Mouse (Mus musculus) thymus, postnatal 25 days (tissue): ENCODE results near the gene Fam129c.

ENCODE experiments used
- DNase-seq: peaks from one replicate; pipeline ENCODE4 v3.0.0; 2022

The Fam129c gene

GRCm38 (mm10) chr8:71575020-71575419, 22.4 kb upstream of the Fam129c start:
- no peak for DNase-seq

GRCm38 (mm10) chr8:71577856-71578387, 19.5 kb upstream of the Fam129c start:
- DNase-seq: no peak

DNA sequence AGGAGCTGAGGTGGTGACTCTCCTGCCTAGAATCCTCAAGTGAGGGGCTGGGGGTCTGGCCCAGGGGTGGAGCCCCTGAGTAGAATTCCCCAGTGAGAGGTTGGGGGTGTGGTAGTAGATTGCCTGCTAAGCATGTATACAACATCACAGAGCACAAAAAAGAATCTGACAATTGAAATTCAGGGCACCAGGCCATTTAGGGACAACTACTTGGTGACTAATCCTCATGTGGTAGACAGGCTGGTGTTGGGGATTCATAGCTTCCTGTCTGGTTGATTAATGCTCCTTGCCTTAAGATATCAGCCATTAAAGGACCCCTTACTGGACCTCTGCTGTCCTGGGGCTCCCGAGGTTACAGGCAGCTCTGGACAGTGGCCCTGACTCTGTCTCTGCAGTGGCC, 18.4 kb upstream of the Fam129c start:
- no peak for DNase-seq

GRCm38 (mm10) chr8:71579476-71579875, 18.0 kb upstream of the Fam129c start:
- DNase-seq: no peak

DNA sequence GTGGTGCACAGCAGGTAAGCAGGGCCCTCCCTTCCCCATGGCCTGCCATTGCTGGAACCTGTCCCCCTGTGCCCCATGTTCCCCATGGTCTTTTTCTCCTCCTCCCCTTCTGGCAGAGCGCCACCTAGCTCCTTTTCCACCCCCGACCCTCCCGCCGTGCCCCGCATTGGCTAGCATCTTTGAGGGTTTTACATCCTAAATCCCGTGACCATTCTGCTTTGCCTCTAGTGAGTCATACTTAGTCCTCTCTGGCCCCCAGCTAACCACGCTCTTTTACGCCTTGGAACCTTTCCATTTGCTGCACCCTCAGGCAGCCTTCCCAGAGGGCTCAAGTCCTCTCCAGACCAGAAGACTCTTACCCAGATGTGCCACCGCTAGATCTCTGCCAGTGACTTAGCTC, 17.2 kb upstream of the Fam129c start:
- DNase-seq: no peak

DNA sequence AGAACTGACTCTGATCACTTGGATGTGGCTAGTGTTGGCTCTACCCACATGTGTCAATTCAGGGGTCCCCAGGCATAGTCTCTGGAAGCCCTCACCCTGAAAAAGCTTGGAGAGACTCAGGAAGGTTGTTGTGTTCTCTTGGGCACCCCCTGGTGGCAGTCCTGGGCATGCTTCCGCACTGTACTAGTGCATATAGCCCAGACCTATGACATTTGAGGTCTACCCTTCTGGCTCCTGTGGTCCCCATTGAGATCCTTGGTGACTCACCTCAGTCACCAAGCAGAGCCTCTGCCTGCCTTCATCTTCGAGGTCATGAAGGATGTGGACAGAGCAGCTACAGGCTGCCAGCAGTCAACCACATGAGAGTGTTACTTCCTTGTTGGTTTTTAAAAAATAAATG, 10.6 kb upstream of the Fam129c start:
- peak; percentile 59 for DNase-seq

- no peak for DNase-seq
Observed at GRCm38 (mm10) chr8:71588762-71589161, 8.7 kb upstream of the Fam129c start.

DNA sequence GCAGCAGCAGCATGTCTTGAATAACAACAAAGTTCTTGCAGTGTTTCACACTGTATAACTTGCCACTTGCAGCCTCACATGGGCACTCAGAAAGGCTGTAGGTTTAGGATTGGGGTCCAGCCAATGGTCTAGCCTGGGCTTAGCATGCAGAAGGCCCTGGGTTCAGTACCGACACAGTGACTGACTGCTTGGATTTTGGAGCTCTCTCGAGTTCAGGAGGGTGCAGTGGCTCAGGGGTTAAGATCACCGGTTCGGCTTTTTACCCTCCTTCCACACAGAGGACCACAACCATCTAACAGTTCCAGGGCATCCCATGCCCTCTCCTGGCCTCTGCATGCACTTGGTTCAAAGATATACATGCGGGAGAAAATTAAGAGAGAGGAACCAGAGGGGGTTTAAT, 6.4 kb upstream of the Fam129c start:
- no peak for DNase-seq

DNA sequence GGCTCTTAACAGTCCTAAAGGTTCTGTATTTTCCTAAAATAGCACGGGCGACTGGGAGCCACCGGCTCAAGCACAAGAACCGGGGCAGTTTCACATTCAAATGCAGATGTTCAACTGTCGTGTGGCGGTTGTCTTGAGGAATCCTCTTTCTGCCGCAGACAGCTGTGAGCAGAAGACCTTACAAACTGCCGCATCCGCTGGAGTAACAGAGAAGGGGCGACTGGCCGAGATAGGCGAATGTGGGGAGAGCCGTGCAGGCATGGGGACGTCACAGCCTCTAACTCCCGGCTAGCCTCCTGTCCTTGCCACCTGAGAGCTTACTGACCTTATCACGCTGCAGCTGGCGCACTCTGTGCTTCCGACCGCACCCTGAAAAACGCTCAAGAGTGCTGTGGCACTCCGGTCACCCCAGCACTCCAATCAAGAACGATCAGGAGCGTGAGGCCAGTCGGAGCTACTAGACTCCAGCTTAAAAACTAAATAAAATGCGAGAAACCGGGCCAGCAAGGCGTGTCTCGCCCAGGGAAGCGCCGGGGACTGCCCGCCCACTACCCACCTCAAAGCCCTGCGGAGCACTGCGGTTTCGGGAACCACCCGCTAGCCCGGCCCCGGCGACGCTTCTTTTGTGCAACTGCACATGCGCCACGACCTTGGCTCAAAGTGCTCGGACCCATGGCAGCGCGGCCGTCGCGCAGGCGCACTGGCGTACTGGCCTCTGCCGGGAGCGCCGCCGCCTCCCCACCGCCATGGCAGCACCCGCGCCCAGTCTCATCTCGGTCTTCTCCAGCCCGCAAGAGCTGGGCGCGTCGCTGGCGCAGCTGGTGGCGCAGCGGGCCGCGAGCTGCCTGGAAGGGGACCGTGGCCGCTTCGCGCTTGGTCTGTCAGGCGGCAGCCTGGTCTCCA, 5.7 kb upstream of the Fam129c start, which contains the start of gene Pgls:
Gene Pgls (plus strand): TSS at position 706 of the 903 bp plus-strand sequence.
- DNase-seq: peak; percentile 96

GRCm38 (mm10) chr8:71592374-71593170, 4.9 kb upstream of the Fam129c start:
- peak; percentile 82 for DNase-seq

GRCm38 (mm10) chr8:71593556-71594323, 3.7 kb upstream of the Fam129c start:
- no peak for DNase-seq

- DNase-seq: no peak
Observed at GRCm38 (mm10) chr8:71594324-71594722, 3.1 kb upstream of the Fam129c start.

GRCm38 (mm10) chr8:71595862-71596261, 1.6 kb upstream of the Fam129c start:
- DNase-seq: peak; percentile 94

DNA sequence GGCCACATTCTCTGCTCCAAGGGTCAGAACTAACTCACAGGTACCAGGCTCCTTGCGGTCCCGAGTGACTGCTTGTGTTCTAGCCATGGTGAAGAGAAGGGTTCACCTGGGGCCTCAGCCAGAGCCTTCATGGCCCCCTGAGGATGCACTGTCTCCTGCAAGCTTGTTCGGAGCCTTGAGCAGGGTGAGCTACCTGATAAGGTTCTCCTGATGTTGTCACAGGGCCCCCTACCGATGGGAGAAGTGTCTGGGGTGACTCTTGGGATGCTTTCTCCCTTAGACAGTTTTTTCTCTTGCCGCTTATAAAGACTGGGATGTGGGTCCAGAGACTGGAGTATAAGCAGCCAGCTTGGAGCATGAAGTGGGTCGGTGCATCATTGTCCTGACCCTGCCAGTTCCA, 1.1 kb upstream of the Fam129c start:
- DNase-seq: no peak

- DNase-seq: peak; percentile 36
Observed at GRCm38 (mm10) chr8:71596798-71597197, 650 bp upstream of the Fam129c start.

- no peak for DNase-seq
Observed at GRCm38 (mm10) chr8:71598375-71598774, 927 bp downstream of the Fam129c start.

DNA sequence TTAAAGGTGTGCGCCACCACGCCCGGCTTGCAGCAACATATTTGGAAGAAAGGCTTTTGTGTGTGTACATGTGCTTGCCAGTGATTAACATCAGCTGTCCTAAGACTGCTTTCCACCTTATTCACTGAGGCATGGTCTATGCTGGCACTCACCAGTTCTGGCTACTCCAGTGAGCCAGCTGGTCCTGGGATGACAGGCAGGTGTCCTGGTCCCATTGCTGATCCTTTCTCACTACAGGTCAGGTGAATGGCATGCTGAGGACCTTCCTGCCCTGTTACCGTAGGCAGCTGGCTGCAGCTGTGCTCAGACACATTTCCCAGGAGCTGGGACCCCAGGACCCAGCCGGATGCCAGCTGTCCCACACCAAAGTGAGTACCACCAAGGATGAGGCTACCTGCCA, 1.4 kb downstream of the Fam129c start:
- no peak for DNase-seq

DNA sequence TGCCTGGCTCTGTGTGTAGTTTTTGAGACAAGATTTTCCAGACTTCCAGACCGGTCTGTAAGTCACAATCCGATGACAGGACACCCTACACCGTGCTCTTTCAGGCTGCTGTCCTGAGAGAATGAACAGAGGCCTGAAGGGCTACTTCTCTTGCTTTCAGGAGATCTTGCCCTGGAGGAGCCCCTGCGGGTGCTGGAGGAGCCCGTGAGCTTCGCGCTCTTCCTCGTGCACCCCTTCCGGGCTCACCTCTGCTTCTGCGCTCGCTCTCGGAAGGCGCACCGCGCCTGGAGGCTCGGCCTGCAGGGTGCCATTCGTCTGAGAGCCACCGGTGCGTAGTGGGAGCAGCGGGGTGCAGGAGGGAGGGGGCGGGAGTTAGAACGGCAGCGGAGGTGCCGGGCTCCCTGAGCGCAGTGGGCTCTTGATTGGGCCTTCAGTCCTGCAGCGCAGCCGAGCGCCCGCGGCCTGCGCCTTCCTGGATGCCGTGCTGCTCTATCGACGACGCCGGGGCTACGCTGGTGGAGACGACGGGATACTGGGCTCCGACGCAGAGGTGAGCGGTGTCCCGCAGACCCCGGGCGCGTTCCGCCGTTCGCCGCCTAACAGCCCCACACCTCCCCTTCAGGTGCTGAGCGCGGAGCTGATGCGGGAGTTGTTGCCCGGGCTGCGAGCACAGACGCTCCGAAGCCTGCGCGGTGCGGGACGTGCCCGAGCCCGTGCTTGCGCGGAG, 4.7 kb downstream of the Fam129c start:
- peak; percentile 64 for DNase-seq

DNA sequence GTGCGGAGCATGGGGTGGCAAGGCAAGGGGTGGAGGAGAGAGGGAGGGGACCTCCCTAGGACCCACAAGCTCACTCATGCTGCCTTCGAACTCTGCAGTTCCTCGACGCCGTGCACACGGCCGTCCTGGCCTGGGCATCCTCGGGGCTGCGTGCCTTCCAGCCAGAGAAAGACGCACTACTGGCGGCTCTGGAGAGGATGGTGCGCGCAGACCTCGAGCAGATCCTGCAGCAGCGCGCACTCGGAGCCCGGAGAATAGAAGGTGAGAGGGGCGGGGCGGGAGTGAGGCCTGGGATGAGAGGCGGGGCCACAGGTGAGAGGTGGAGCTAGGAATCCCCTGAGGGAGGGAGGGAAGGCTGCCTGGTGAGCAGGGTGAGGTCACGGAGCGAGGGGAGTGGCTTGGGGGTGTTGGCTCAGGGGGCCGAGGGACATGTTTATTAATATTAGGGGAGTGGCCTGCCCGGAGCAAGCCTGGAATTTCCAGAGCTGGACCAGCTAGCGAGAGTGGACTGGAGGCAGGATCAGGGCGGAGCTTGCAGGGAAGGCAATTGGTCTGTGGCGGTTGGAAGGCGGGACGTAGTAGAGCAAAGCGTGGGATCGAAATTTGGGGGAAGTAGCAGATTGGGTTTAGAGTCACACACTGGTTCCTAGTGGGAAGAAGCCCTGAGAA, 5.4 kb downstream of the Fam129c start:
- DNase-seq: no peak

DNA sequence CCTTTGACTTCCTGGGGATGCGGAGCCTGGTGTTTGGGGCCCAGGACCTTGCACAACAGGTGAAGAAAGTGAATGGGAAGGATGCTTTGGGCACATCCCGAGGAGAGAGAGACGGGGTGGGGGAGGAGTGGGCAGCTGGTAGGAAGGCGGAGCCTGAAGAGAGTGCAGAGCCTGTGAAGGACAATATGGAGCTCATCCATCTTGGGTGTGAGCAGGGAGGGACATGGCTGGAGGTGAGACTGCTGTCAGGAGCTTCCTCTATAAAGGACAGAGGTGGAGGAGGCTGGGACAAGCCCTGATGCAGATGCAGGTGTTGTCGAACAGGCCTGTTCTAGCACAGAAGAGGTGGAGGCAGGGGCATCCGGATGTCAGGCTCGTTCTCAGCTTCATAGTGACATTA, 6.6 kb downstream of the Fam129c start:
- DNase-seq: no peak

- DNase-seq: peak; percentile 97
Observed at GRCm38 (mm10) chr8:71610822-71611651, 13.6 kb downstream of the Fam129c start, which contains the start of gene Colgalt1. Gene Colgalt1 (plus strand): TSS chr8:71610998.
